Mouse (Mus musculus) embryo, embryonic 11 days (tissue): ENCODE measurements around the gene Hoxa4.

ENCODE experiments used
- DNase-seq: peaks from one replicate; pipeline ENCODE4 v3.0.0-alpha.2; 2015

The Hoxa4 gene

GRCm38 (mm10) chr6:52216691-52217458, 25.3 kb upstream of the Hoxa4 start:
- DNase-seq: no peak

DNA sequence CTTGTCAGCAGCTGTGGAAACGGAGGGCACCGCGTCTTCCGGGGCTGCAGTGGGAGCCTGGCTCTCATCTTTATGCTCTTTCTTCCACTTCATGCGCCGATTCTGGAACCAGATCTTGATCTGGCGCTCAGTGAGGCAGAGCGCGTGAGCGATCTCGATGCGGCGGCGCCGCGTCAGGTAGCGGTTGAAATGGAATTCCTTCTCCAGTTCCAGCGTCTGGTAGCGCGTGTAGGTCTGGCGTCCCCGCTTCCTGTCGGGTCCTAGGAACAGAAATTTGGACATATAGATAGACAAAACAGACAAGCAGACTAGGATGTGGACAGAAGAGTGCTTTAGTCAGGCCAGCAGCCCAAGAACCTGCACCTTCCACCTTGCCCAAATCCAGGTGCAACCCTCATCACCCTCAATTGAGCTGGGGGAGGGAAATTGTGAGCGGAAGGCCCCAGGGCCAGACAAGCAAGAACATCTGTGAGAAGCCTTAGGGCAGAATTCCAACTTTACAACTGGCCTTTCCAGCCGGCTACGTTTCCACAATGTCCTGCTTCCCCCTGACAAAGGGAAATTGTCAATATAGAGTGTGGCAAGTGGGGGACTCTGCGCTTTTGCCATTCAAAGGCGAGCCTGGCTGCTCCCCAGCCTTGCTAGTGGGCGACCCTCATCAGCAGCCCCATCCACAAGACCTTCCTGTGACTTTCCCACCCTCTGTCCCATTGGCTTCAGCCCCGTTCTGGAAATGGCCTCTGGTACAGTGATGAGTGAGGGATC, 24.4 kb upstream of the Hoxa4 start:
- DNase-seq: no peak

- DNase-seq: no peak
These were observed 23.5 kb upstream of the Hoxa4 start for GRCm38 (mm10) chr6:52215070-52215469.

- no peak for DNase-seq
These were observed 22.7 kb upstream of the Hoxa4 start for GRCm38 (mm10) chr6:52214271-52214670.

GRCm38 (mm10) chr6:52213119-52213986, 21.8 kb upstream of the Hoxa4 start, which contains the start of the genes Hoxa3 and Gm28308:
Gene Hoxa3 (minus strand): TSS chr6:52213336.
Gene Gm28308 (minus strand): TSS chr6:52213339.
- DNase-seq: peak; percentile 81

GRCm38 (mm10) chr6:52212556-52213118, 21.1 kb upstream of the Hoxa4 start:
- no peak for DNase-seq

DNA sequence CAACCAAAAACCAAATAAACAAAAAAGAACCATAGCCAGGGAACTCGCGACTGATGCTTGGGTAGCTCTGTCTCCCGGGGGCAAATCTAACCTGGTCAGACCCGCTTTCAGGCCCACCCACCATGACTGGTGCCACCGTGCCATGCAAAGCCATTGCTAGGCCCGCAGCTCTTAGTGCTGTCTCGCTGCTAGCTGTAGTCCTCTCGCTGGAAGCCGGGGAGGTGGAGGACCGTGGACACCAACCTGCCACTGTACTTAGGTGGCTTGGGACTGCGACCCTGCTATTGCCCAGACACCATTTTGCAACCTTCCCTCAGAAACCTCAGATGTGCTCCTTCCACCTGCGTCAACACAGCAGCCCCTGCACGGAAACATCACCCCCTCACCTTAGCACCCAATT, 20.4 kb upstream of the Hoxa4 start:
- no peak for DNase-seq

GRCm38 (mm10) chr6:52211170-52211935, 19.8 kb upstream of the Hoxa4 start:
- DNase-seq: peak; percentile 92

- no peak for DNase-seq
These were observed 18.1 kb upstream of the Hoxa4 start for GRCm38 (mm10) chr6:52209685-52210046.

DNA sequence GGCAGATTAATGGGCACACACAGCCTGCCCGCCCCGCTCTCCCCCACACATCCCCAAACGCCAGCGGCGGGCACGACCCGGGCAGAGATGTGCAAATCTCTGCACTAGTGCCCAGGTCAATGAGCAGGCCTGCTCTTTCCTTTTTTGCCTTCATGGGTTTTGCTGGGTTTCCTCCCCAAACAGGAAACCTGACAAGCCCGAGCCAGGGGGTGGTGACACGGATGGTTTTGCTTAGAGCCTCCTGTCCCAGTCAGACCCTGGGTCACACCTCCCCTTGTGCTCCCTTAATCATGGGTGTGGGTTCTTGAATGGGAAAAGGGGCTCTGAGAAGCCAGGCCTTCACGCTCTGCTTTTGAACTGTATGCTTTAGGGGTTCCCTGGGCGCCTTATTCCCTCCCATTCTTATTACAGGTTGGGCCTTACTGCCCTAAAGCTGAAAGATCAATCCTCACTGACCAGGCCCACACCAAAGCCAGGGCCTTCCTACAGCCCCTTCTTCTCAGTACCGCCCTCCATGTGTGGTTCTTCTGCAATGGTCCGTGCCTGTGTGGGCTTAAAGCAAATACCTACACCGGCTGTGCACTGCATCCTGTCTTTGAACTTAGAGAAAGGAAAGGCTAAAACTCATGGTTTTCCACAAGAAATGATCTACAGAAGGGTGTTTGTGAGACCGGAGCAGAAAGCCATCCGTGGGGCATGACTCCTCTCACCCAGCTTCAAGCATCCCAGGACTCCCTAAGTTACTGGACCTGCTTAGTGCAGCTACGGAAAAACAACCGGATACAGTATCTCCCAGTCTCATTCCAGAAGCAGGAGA, 17.5 kb upstream of the Hoxa4 start:
- no peak for DNase-seq

- no peak for DNase-seq
These were observed 16.7 kb upstream of the Hoxa4 start, which contains the start of gene Hoxa6 for GRCm38 (mm10) chr6:52208072-52208867. Gene Hoxa6 (minus strand): TSS chr6:52208722.

GRCm38 (mm10) chr6:52207684-52207976, 16.1 kb upstream of the Hoxa4 start:
- DNase-seq: no peak

DNA sequence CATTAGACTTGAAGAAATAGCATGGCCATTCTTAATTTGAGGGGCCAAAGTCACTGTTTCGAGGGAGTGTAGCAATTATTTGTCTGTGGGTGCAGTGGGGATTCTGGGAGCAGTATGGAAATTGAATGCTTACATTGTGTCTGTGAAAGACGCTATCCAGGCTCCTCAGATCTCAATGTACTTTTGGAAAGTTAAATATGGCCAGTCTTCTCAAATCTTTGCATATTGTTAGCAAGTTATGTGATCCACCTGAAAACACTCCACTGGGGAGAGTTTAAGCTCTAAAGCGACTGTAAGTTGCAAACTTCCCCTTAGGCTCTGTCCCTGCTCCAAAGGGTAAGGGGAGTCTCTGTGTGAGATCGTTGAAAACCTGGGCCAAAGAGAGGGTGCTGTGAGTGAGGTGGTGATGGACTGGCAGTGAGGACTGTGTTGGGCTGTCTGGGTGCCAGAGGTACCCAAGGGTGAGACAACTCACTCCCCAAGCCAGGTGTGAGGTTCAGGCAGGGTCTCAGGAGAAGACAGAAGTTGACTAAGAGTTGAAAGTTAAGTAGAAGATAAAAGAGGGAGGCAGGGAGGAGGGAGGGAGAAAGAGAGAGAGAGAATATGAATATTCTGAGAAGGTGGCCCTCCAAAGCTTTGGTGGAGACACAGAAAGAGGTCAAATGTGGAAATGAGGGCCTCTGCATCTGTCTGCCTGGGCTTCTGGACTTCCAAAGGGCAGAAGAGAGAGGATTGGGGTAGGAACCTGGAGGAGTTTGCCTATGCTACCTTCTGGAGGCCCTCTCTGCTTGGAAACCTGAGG, 15.5 kb upstream of the Hoxa4 start:
- no peak for DNase-seq

DNA sequence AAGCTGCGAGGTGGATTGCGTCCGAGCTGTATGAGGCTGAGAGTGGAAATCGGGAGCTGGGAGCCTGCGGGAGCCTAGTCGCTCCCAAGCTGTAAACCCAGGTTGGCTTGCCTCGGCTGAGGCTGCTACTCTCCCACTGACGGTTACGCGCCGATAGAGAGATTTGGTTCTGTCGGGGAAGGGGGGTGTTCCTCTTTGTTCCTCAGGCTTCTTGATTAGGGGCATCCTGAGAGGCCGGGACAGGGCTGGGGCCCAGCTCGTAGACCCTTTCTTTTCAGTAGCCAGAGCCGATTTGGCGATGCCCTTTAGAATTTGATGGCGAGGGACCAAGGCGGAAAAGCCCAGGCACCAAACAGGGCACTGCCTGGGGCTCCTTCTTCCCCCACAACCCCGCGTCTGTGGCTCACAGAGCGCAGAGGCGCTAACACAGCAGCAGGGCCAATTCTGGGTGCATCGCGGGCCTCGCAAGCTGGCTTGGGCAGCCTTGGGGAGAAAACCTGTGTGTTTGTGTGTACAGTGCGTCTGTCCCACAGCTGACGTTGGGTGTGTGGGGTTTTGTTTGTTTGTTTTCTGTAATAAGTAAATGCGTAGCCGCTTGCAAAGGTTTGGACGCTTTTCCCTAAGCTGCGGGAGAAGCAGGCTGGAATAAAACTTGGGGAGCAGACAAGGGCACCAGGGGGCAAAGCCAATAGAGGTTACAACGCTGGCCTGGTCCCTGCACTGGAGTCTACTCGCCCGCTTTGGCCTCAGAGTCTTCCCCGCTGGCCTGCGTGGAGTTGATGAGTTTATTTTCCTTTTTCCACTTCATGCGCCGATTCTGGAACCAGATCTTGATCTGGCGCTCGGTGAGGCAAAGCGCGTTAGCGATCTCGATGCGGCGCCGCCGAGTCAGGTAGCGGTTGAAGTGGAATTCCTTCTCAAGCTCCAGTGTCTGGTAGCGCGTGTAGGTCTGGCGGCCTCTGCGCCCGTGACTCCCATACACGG, 14.4 kb upstream of the Hoxa4 start:
- DNase-seq: peak; percentile 63

GRCm38 (mm10) chr6:52205221-52205620, 13.7 kb upstream of the Hoxa4 start:
- DNase-seq: no peak

GRCm38 (mm10) chr6:52204050-52204752, 12.6 kb upstream of the Hoxa4 start, which contains the start of gene Hoxa5:
Gene Hoxa5 (minus strand): TSS chr6:52204587.
- peak; percentile 92 for DNase-seq

- no peak for DNase-seq
These were observed 12.0 kb upstream of the Hoxa4 start for GRCm38 (mm10) chr6:52203371-52204049.
